Mouse (Mus musculus): ENCODE measurements at regions not wholly inside any gene's neighbourhood (a gene's known extent, or its start where the extent isn't known, plus 50 kb on each side); places are given as distances from the start of the nearest gene placed in this dataset.

DNA sequence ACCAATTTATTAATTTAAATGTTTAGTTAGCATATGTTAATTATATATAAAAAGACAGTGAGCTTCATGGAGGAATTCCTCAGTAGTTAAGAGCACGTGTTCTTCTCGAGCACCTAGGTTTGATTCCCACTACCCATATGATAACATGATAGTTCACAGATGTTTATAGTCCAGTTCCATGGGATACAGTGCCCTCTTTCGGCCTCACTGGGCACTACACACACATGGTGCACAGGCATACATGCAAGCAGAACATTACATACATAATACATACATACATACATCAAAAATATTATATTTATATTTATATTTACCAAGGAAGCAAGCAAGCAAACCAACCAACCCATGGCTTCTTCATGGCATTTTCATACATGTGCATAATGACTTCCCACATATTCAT lies 51.6 kb upstream of the Fam180a start:
- Histone ChIP-seq H3K27me3 (ENCODE audit: insufficient read depth, poor library complexity, severe bottlenecking) (0 out of 2 replicates have a peak, but pooled peaks cover 4% of the 10 kb centered on the region), H3K9me3 (no peaks in the 10 kb centered on the region), H3K4me1 (peaks cover 12% of the 10 kb centered on the region), H3K27ac (no peak overlapping the region), H3K36me3 (no peaks in the 10 kb centered on the region), H3K4me3 (no peak overlapping the region)
- WGBS: 86% methylated on average over 3 of the region's 3 CpGs
- no peak for DNase-seq (ENCODE audit: low spot score)

DNA sequence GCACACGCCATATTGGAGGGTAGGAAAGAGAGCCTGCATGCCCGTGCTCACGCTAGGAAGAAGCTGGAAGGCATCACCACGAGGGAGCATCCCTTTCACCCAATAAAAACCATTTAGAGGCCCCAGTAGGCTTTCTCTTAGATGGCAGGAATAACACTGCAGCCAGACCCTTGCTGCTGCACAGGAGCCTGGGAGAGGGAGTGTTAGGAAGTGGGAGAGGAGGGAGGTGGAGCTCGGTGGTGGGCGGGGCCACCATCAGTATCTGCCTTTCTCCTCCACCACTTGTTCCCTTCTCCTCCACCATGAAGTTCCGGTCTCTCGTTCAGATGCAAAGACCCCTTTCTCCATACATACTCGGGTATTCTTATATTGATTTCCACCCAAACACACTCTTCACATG lies 50.6 kb upstream of the Fam180a start:
- no peaks in the 10 kb centered on the region for H3K27me3 ChIP-seq (ENCODE audit: insufficient read depth, poor library complexity, severe bottlenecking)
- no peak overlapping the region for H3K4me3 ChIP-seq
- no peaks in the 10 kb centered on the region for H3K9me3 ChIP-seq
- no peaks in the 10 kb centered on the region for H3K36me3 ChIP-seq
- H3K27ac ChIP-seq: no peak overlapping the region
- no peak for DNase-seq (ENCODE audit: low spot score)
- H3K4me1 ChIP-seq: peaks cover 17% of the 10 kb centered on the region
- WGBS: 73% methylated on average over 9 of the region's 9 CpGs
